Mouse (Mus musculus) limb, embryonic 15.5 days (tissue): ENCODE results near the gene St6galnac3. TPM values are rescaled to one million over a fixed set of nuclear protein-coding genes. Genes with fewer than 3 reads are reported as not detected.

Source experiments
- ATAC-seq: fragments of 200-750 bp; cut with Nextera tagmentation; 2 replicates; pipeline ENCODE4 v1.8.0; 2017; ENCODE audit warnings: low read depth, moderate TSS enrichment; ENCODE audit not compliant: insufficient number of reproducible peaks, low FRiP score, low TSS enrichment
- H3K27ac ChIP-seq: fragments of 300-500 bp; sonication (generic); 2 replicates; pipeline ENCODE4 v1.5.1; 2015; ENCODE audit warnings: moderate library complexity, mild to moderate bottlenecking, inconsistent platforms
- H3K27me3 ChIP-seq: fragments of 300-500 bp; sonication (generic); 2 replicates; pipeline ENCODE4 v1.6.1; 2015; ENCODE audit warnings: inconsistent platforms
- H3K36me3 ChIP-seq: fragments of 300-500 bp; sonication (generic); 2 replicates; pipeline ENCODE4 v1.6.1; 2015; ENCODE audit warnings: inconsistent platforms
- H3K4me1 ChIP-seq: fragments of 300-500 bp; sonication (generic); 2 replicates; pipeline ENCODE4 v1.6.1; 2015; ENCODE audit warnings: inconsistent platforms
- H3K4me2 ChIP-seq: fragments of 300-500 bp; sonication (generic); 2 replicates; pipeline ENCODE4 v1.6.1; 2015; ENCODE audit warnings: mild to moderate bottlenecking, inconsistent platforms
- H3K4me3 ChIP-seq: fragments of 300-500 bp; sonication (generic); 2 replicates; pipeline ENCODE4 v1.5.1; 2015; ENCODE audit warnings: mild to moderate bottlenecking, inconsistent platforms
- H3K9ac ChIP-seq: fragments of 300-500 bp; sonication (generic); 2 replicates; pipeline ENCODE4 v1.6.1; 2015; ENCODE audit warnings: inconsistent platforms
- H3K9me3 ChIP-seq: fragments of 300-500 bp; sonication (generic); 2 replicates; pipeline ENCODE4 v1.6.1; 2016; ENCODE audit warnings: inconsistent platforms
- WGBS: fragments of 180-500 bp; shearing (Covaris S2); methylation state at CpG from one replicate; pipeline ENCODE4 v1.1.7; 2015; 5-methylcytosine and 5-hydroxymethylcytosine counted together
- polyA plus RNA-seq: library from polyadenylated mRNA; unstranded; fragments of >200 nt; fragmentation: Nextera tagmentation; extraction: Ambion mirVana; gene quantifications from 2 replicates; pipeline ENCODE4 v1.2.1, GENCODE M21; 2015

The St6galnac3 gene
- polyA plus RNA-seq, 1 experiment from 2014 or later, result 33.5 TPM

GRCm38 (mm10) chr3:153365057-153365755 is 359.8 kb downstream of the St6galnac3 start:
- H3K27ac ChIP-seq, result no peak overlapping the region
- WGBS, result 54% methylated on average over 10 of the region's 10 CpGs
- no peak overlapping the region for H3K4me2 ChIP-seq
- no peaks in the 10 kb centered on the region for H3K27me3 ChIP-seq
- H3K36me3 ChIP-seq, result no peaks in the 10 kb centered on the region
- H3K9ac ChIP-seq, result no peak overlapping the region
- ATAC-seq, result no peak
- H3K4me3 ChIP-seq, result no peak overlapping the region
- H3K4me1 ChIP-seq, result no peaks in the 10 kb centered on the region
- no peaks in the 10 kb centered on the region for H3K9me3 ChIP-seq

GRCm38 (mm10) chr3:153364366-153364765 is 360.6 kb downstream of the St6galnac3 start:
- H3K27ac ChIP-seq, result no peak overlapping the region
- no peaks in the 10 kb centered on the region for H3K36me3 ChIP-seq
- ATAC-seq, result no peak
- H3K27me3 ChIP-seq, result no peaks in the 10 kb centered on the region
- 96% methylated on average over 3 of the region's 3 CpGs for WGBS
- H3K9ac ChIP-seq, result no peak overlapping the region
- H3K9me3 ChIP-seq, result no peaks in the 10 kb centered on the region
- H3K4me2 ChIP-seq, result no peak overlapping the region
- no peak overlapping the region for H3K4me3 ChIP-seq
- no peaks in the 10 kb centered on the region for H3K4me1 ChIP-seq

- WGBS, result 88% methylated on average over 3 of the region's 3 CpGs
- Histone ChIP-seq H3K27me3 (no peaks in the 10 kb centered on the region), H3K27ac (no peak overlapping the region), H3K4me3 (no peak overlapping the region), H3K4me2 (no peak overlapping the region), H3K9ac (no peak overlapping the region), H3K4me1 (no peaks in the 10 kb centered on the region), H3K9me3 (no peaks in the 10 kb centered on the region), H3K36me3 (no peaks in the 10 kb centered on the region)
- no peak for ATAC-seq
These were observed 365.0 kb downstream of the St6galnac3 start for GRCm38 (mm10) chr3:153359966-153360365.

- no peak overlapping the region for H3K4me2 ChIP-seq
- no peak for ATAC-seq
- H3K4me1 ChIP-seq, result no peaks in the 10 kb centered on the region
- H3K27ac ChIP-seq, result no peak overlapping the region
- no peaks in the 10 kb centered on the region for H3K36me3 ChIP-seq
- no peak overlapping the region for H3K9ac ChIP-seq
- no peak overlapping the region for H3K4me3 ChIP-seq
- 76% methylated on average over 1 of the region's 1 CpGs for WGBS
- no peaks in the 10 kb centered on the region for H3K9me3 ChIP-seq
- no peaks in the 10 kb centered on the region for H3K27me3 ChIP-seq
These were observed 368.9 kb downstream of the St6galnac3 start for GRCm38 (mm10) chr3:153356071-153356470.

- H3K36me3 ChIP-seq, result no peaks in the 10 kb centered on the region
- WGBS, result 64% methylated on average over 3 of the region's 3 CpGs
- H3K4me1 ChIP-seq, result no peaks in the 10 kb centered on the region
- H3K27me3 ChIP-seq, result no peaks in the 10 kb centered on the region
- H3K9me3 ChIP-seq, result no peaks in the 10 kb centered on the region
- ATAC-seq, result no peak
- H3K4me2 ChIP-seq, result no peak overlapping the region
- H3K4me3 ChIP-seq, result no peak overlapping the region
- no peak overlapping the region for H3K27ac ChIP-seq
- no peak overlapping the region for H3K9ac ChIP-seq
These were observed 370.0 kb downstream of the St6galnac3 start for GRCm38 (mm10) chr3:153354988-153355297.

GRCm38 (mm10) chr3:153354186-153354987 is 370.6 kb downstream of the St6galnac3 start:
- no peaks in the 10 kb centered on the region for H3K4me1 ChIP-seq
- no peaks in the 10 kb centered on the region for H3K36me3 ChIP-seq
- no peaks in the 10 kb centered on the region for H3K27me3 ChIP-seq
- H3K9me3 ChIP-seq, result no peaks in the 10 kb centered on the region
- H3K4me2 ChIP-seq, result no peak overlapping the region
- WGBS, result 89% methylated on average over 6 of the region's 6 CpGs
- no peak overlapping the region for H3K27ac ChIP-seq
- H3K4me3 ChIP-seq, result no peak overlapping the region
- no peak for ATAC-seq
- H3K9ac ChIP-seq, result no peak overlapping the region

GRCm38 (mm10) chr3:153353313-153354103 is 371.5 kb downstream of the St6galnac3 start:
- H3K4me1 ChIP-seq, result no peaks in the 10 kb centered on the region

GRCm38 (mm10) chr3:153349981-153350380 is 375.0 kb downstream of the St6galnac3 start:
- ATAC-seq, result no peak
- Histone ChIP-seq H3K4me2 (no peak overlapping the region), H3K9ac (no peak overlapping the region), H3K4me1 (no peaks in the 10 kb centered on the region), H3K27me3 (no peaks in the 10 kb centered on the region), H3K27ac (no peak overlapping the region), H3K36me3 (no peaks in the 10 kb centered on the region), H3K9me3 (no peaks in the 10 kb centered on the region), H3K4me3 (no peak overlapping the region)
- 77% methylated on average over 10 of the region's 10 CpGs for WGBS

More at GRCm38 (mm10) chr3:153353313-153354103, 371.5 kb downstream of the St6galnac3 start:
- no peak overlapping the region for H3K27ac ChIP-seq
- no peak overlapping the region for H3K4me2 ChIP-seq
- no peak overlapping the region for H3K9ac ChIP-seq
- H3K36me3 ChIP-seq, result no peaks in the 10 kb centered on the region
- no peak overlapping the region for H3K4me3 ChIP-seq
- no peaks in the 10 kb centered on the region for H3K9me3 ChIP-seq
- no peaks in the 10 kb centered on the region for H3K27me3 ChIP-seq
- no peak for ATAC-seq
- WGBS, result 86% methylated on average over 16 of the region's 16 CpGs

- Histone ChIP-seq H3K4me2 (no peak overlapping the region), H3K27ac (no peak overlapping the region), H3K9ac (no peak overlapping the region), H3K4me1 (no peaks in the 10 kb centered on the region), H3K27me3 (no peaks in the 10 kb centered on the region), H3K36me3 (no peaks in the 10 kb centered on the region), H3K9me3 (no peaks in the 10 kb centered on the region), H3K4me3 (no peak overlapping the region)
- WGBS, result 90% methylated on average over 9 of the region's 9 CpGs
- ATAC-seq, result no peak
These were observed 376.0 kb downstream of the St6galnac3 start for GRCm38 (mm10) chr3:153348797-153349465.

GRCm38 (mm10) chr3:153344979-153345378 is 380.0 kb downstream of the St6galnac3 start:
- no peaks in the 10 kb centered on the region for H3K9me3 ChIP-seq
- no peaks in the 10 kb centered on the region for H3K27me3 ChIP-seq
- H3K4me2 ChIP-seq, result no peak overlapping the region
- no peak overlapping the region for H3K9ac ChIP-seq
- WGBS, result 58% methylated on average over 5 of the region's 5 CpGs
- no peak for ATAC-seq
- no peak overlapping the region for H3K27ac ChIP-seq
- H3K4me3 ChIP-seq, result no peak overlapping the region
- H3K36me3 ChIP-seq, result no peaks in the 10 kb centered on the region
- H3K4me1 ChIP-seq, result no peaks in the 10 kb centered on the region

GRCm38 (mm10) chr3:153339940-153340339 is 385.0 kb downstream of the St6galnac3 start:
- no peak for ATAC-seq
- Histone ChIP-seq H3K27me3 (no peaks in the 10 kb centered on the region), H3K9ac (no peak overlapping the region), H3K9me3 (no peaks in the 10 kb centered on the region), H3K27ac (no peak overlapping the region), H3K4me2 (no peak overlapping the region), H3K4me3 (no peak overlapping the region), H3K36me3 (no peaks in the 10 kb centered on the region), H3K4me1 (no peaks in the 10 kb centered on the region)
- 72% methylated on average over 2 of the region's 2 CpGs for WGBS
